In genomic region chr10:66770161-66771030, GRCm38 (mm10) we compare ENCODE assay signal across 8 mouse cellular contexts.
DNase-seq lines count a peak whose midpoint lies in the region; ATAC-seq and TF ChIP-seq lines count a peak whose summit lies in the region.

No protein-coding gene starts in this region.

- no peak overlapping the region for H3K4me3 ChIP-seq in lung, embryonic 14.5 days (ENCODE audit: low read depth, low read length)
- no peak overlapping the region for H3K4me3 ChIP-seq in lung, adult 2 months (replicated peaks; ENCODE audit: extremely low read depth, low read depth, low read length)

- H3K4me1 ChIP-seq in lung, embryonic 14.5 days (ENCODE audit: insufficient read depth): no peaks in the 10 kb centered on the region
- no peaks in the 10 kb centered on the region for H3K4me1 ChIP-seq in lung, adult 2 months (ENCODE audit: control insufficient read depth, insufficient read depth, low read length)

- H3K27me3 ChIP-seq in lung, embryonic 14.5 days (ENCODE audit: insufficient read depth, low read length): no peaks in the 10 kb centered on the region

- no peak for ATAC-seq in lung, embryonic 14.5 days (ENCODE audit: insufficient read depth)

- no peak overlapping the region for H3K27ac ChIP-seq in lung, embryonic 14.5 days (ENCODE audit: low read depth)

- H3K9me3 ChIP-seq in lung, embryonic 14.5 days (ENCODE audit: low read depth, low read length): peaks cover 5% of the 10 kb centered on the region; the same call in 1 of the 2 replicates

- WGBS in lung, embryonic 14.5 days: 31% methylated on average over 21 of the region's 21 CpGs
- WGBS in lung, adult 2 months: 35% methylated on average over 21 of the region's 21 CpGs

- H3K4me2 ChIP-seq in lung, embryonic 14.5 days: peak overlapping the region; percentile 6; the same call in 1 of the 2 replicates

- no peak overlapping the region for H3K9ac ChIP-seq in lung, embryonic 14.5 days

- H3K36me3 ChIP-seq in lung, embryonic 14.5 days (ENCODE audit: insufficient read depth): no peaks in the 10 kb centered on the region

- no peak for TF ChIP-seq POLR2A in lung, adult 2 months (IDR thresholded peaks at IDR 0.05; ENCODE audit: borderline replicate concordance, extremely low read depth, low read depth, low read length)

- DNase-seq in adrenal gland, postnatal 14 days: peak; percentile 4
- no peak for DNase-seq in adrenal gland, postnatal 10 days
- no peak for DNase-seq in lung, embryonic 14.5 days
- DNase-seq in lung, adult 2 months: no peak
- peak; percentile 18 to 33 for DNase-seq in layer of hippocampus, postnatal 25 days (ENCODE audit: extremely low spot score in 1 of 2, low spot score in 1 of 2)
- DNase-seq in retina, embryonic 14.5 days (ENCODE audit: low spot score): peak; percentile 10
- no peak for DNase-seq in ovary, adult 18-20 months (ENCODE audit: low spot score)
- no peak for DNase-seq in lung, postnatal 14 days

- TF ChIP-seq CTCF in lung, embryonic 14.5 days (IDR thresholded peaks at IDR 0.05; ENCODE audit: low read depth): no peak
- no peak for TF ChIP-seq CTCF in lung, adult 2 months (IDR thresholded peaks at IDR 0.05; ENCODE audit: insufficient read depth, low read length)

Comparison
In these comparisons a context has a peak if more than half of its experiments do, and no peak if none do; other contexts are left out.
1. DNase-seq: peak in adrenal gland, postnatal 14 days (single experiment), layer of hippocampus, postnatal 25 days (2 of 2) and retina, embryonic 14.5 days (single experiment); none in adrenal gland, postnatal 10 days (single experiment), lung, embryonic 14.5 days (single experiment), lung, adult 2 months (single experiment), ovary, adult 18-20 months (single experiment) and lung, postnatal 14 days (single experiment).